Mouse (Mus musculus) heart, adult 2 months (tissue): Measurements from ENCODE around the gene Tmem209.

Experiments
- CTCF ChIP-seq: fragments of 200-600 bp; IDR thresholded peaks from 2 replicates; pipeline ENCODE4 v1.8.1; 2022; ENCODE audit warnings: antibody characterized with exemption, mild to moderate bottlenecking, moderate library complexity
- EP300 ChIP-seq: fragments of 200-500 bp; IDR thresholded peaks from 2 replicates; pipeline ENCODE4 v1.6.1; 2011; ENCODE audit warnings: low read depth, low read length, control low read depth; ENCODE audit not compliant: insufficient read depth
- POLR2A ChIP-seq: fragments of 200-500 bp; IDR thresholded peaks from 2 replicates; pipeline ENCODE4 v1.6.1; 2011; ENCODE audit warnings: mild to moderate bottlenecking, low read depth, low read length, control low read depth; ENCODE audit not compliant: insufficient read depth

DNA sequence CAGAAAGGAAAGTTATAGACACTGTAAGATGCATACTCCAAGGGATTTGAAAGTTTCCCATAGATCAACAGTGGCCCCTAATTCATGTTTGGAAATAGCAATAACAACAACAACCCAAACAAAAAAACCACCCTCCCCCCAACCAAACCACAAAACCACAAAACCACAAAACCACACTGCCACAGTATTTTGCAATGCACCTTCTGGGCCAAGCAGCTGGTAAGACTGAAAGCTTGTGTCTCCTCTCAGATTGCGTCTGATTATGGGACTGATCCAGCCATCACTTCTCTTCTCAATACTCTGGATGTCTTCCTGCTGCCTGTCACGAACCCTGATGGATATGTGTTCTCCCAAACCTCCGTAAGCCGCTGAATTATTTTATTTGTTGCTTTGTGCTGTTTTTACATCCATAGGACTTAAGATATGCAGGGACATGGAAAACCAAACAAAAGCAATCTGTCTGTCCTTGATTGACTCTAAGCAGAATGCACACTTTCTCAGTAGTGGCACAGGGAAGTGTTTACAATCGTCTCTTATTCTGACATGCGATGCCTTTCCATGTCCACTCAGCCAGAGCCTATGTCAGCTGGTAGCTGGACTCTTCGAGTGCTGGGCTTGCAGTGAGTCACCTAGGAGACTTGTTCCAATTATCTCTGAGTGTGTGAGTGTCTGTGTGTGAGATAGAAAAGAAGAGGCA is 41.1 kb upstream of the Tmem209 start:
- TF ChIP-seq CTCF (no peak), EP300 (no peak), POLR2A (no peak)
